Mouse (Mus musculus): ENCODE data around the gene Snd1. TPM values are rescaled to one million over a fixed set of nuclear protein-coding genes. Genes with fewer than 3 reads are reported as not detected.

Gene Snd1
- polyA plus RNA-seq, 1 experiment from 2014 or later = 127 TPM

- Histone ChIP-seq H3K4me3 (ENCODE audit: low read length) (no peak overlapping the region), H3K4me2 (replicated peaks; ENCODE audit: low read depth, low read length) (no peak overlapping the region), H3K27ac (ENCODE audit: low read depth, low read length) (no peak overlapping the region), H3K27me3 (ENCODE audit: control insufficient read depth, insufficient read depth, low read length) (peaks cover 6% of the 10 kb centered on the region; the same call in 1 of the 2 replicates), H3K9me3 (ENCODE audit: control insufficient read depth, low read length) (no peaks in the 10 kb centered on the region), H3K36me3 (ENCODE audit: control insufficient read depth, insufficient read depth, low read length) (no peaks in the 10 kb centered on the region), H3K9ac (ENCODE audit: low read depth, low read length) (no peak overlapping the region), H3K4me1 (ENCODE audit: control insufficient read depth, insufficient read depth, low read length) (peaks cover 7% of the 10 kb centered on the region; the same call in 1 of the 2 replicates)
- WGBS = 40% methylated on average over 3 of the region's 3 CpGs
- no peak for ATAC-seq (ENCODE audit: low FRiP score, low TSS enrichment)
Observed at GRCm38 (mm10) chr6:28827565-28827964, 352.6 kb downstream of the Snd1 start.

GRCm38 (mm10) chr6:28828593-28828992, 353.7 kb downstream of the Snd1 start:
- Histone ChIP-seq H3K4me2 (replicated peaks; ENCODE audit: low read depth, low read length) (no peak overlapping the region), H3K9ac (ENCODE audit: low read depth, low read length) (no peak overlapping the region), H3K36me3 (ENCODE audit: control insufficient read depth, insufficient read depth, low read length) (no peaks in the 10 kb centered on the region), H3K27ac (ENCODE audit: low read depth, low read length) (no peak overlapping the region), H3K9me3 (ENCODE audit: control insufficient read depth, low read length) (no peaks in the 10 kb centered on the region), H3K4me1 (ENCODE audit: control insufficient read depth, insufficient read depth, low read length) (peaks cover 8% of the 10 kb centered on the region), H3K27me3 (ENCODE audit: control insufficient read depth, insufficient read depth, low read length) (peaks cover 6% of the 10 kb centered on the region; the same call in 1 of the 2 replicates), H3K4me3 (ENCODE audit: low read length) (no peak overlapping the region)
- ATAC-seq (ENCODE audit: low FRiP score, low TSS enrichment) = no peak
- 23% methylated on average over 6 of the region's 6 CpGs for WGBS

- Histone ChIP-seq H3K4me1 (ENCODE audit: control insufficient read depth, insufficient read depth, low read length) (peaks cover 12% of the 10 kb centered on the region), H3K27ac (ENCODE audit: low read depth, low read length) (no peak overlapping the region), H3K4me2 (replicated peaks; ENCODE audit: low read depth, low read length) (no peak overlapping the region), H3K9me3 (ENCODE audit: control insufficient read depth, low read length) (no peaks in the 10 kb centered on the region), H3K9ac (ENCODE audit: low read depth, low read length) (no peak overlapping the region), H3K27me3 (ENCODE audit: control insufficient read depth, insufficient read depth, low read length) (peaks cover 6% of the 10 kb centered on the region; the same call in 1 of the 2 replicates), H3K4me3 (ENCODE audit: low read length) (no peak overlapping the region), H3K36me3 (ENCODE audit: control insufficient read depth, insufficient read depth, low read length) (no peaks in the 10 kb centered on the region)
- no peak for ATAC-seq (ENCODE audit: low FRiP score, low TSS enrichment)
- 88% methylated on average over 12 of the region's 12 CpGs for WGBS
Observed at GRCm38 (mm10) chr6:28830306-28830705, 355.4 kb downstream of the Snd1 start.

- no peaks in the 10 kb centered on the region for H3K9me3 ChIP-seq (ENCODE audit: control insufficient read depth, low read length)
- 27% methylated on average over 27 of the region's 27 CpGs for WGBS
- peak within 1 kb of the TSS; percentile 81 for H3K9ac ChIP-seq (ENCODE audit: low read depth, low read length)
- H3K4me1 ChIP-seq (ENCODE audit: control insufficient read depth, insufficient read depth, low read length) = peaks cover 12% of the 10 kb centered on the region
- H3K27ac ChIP-seq (ENCODE audit: low read depth, low read length) = no peak within 1 kb of the TSS
- H3K4me2 ChIP-seq (replicated peaks; ENCODE audit: low read depth, low read length) = peak within 1 kb of the TSS; percentile 100
- peak within 1 kb of the TSS; percentile 67 for H3K4me3 ChIP-seq (ENCODE audit: low read length)
- no peaks in the 10 kb centered on the region for H3K36me3 ChIP-seq (ENCODE audit: control insufficient read depth, insufficient read depth, low read length)
- H3K27me3 ChIP-seq (ENCODE audit: control insufficient read depth, insufficient read depth, low read length) = peaks cover 6% of the 10 kb centered on the region; the same call in 1 of the 2 replicates
- ATAC-seq (ENCODE audit: low FRiP score, low TSS enrichment) = no peak
Observed at GRCm38 (mm10) chr6:28831011-28831853, 356.3 kb downstream of the Snd1 start, which contains the start of gene Lrrc4. Lrrc4 (minus strand) TSS chr6:28831747.

GRCm38 (mm10) chr6:28831854-28832750, 357.2 kb downstream of the Snd1 start:
- Histone ChIP-seq H3K4me1 (ENCODE audit: control insufficient read depth, insufficient read depth, low read length) (peaks cover 12% of the 10 kb centered on the region), H3K27ac (ENCODE audit: low read depth, low read length) (no peak overlapping the region), H3K27me3 (ENCODE audit: control insufficient read depth, insufficient read depth, low read length) (peaks cover 6% of the 10 kb centered on the region; the same call in 1 of the 2 replicates), H3K4me2 (replicated peaks; ENCODE audit: low read depth, low read length) (peak overlapping the region; percentile 100), H3K36me3 (ENCODE audit: control insufficient read depth, insufficient read depth, low read length) (no peaks in the 10 kb centered on the region), H3K4me3 (ENCODE audit: low read length) (peak overlapping the region; percentile 67), H3K9me3 (ENCODE audit: control insufficient read depth, low read length) (no peaks in the 10 kb centered on the region), H3K9ac (ENCODE audit: low read depth, low read length) (peak overlapping the region; percentile 81)
- under 1% methylated on average over 78 of the region's 82 CpGs for WGBS
- peak; percentile 51; the same call in 1 of the 2 replicates for ATAC-seq (ENCODE audit: low FRiP score, low TSS enrichment)

- Histone ChIP-seq H3K27me3 (ENCODE audit: control insufficient read depth, insufficient read depth, low read length) (peaks cover 6% of the 10 kb centered on the region; the same call in 1 of the 2 replicates), H3K36me3 (ENCODE audit: control insufficient read depth, insufficient read depth, low read length) (no peaks in the 10 kb centered on the region), H3K4me3 (ENCODE audit: low read length) (peak overlapping the region; percentile 67), H3K9ac (ENCODE audit: low read depth, low read length) (peak overlapping the region; percentile 81), H3K4me1 (ENCODE audit: control insufficient read depth, insufficient read depth, low read length) (peaks cover 12% of the 10 kb centered on the region), H3K9me3 (ENCODE audit: control insufficient read depth, low read length) (no peaks in the 10 kb centered on the region), H3K27ac (ENCODE audit: low read depth, low read length) (no peak overlapping the region), H3K4me2 (replicated peaks; ENCODE audit: low read depth, low read length) (peak overlapping the region; percentile 100)
- peak; percentile 70 for ATAC-seq (ENCODE audit: low FRiP score, low TSS enrichment)
- under 1% methylated on average over 53 of the region's 58 CpGs for WGBS
Observed at GRCm38 (mm10) chr6:28832751-28833291, 357.9 kb downstream of the Snd1 start.

- H3K9me3 ChIP-seq (ENCODE audit: control insufficient read depth, low read length) = no peaks in the 10 kb centered on the region
- under 1% methylated on average over 41 of the region's 43 CpGs for WGBS
- H3K4me3 ChIP-seq (ENCODE audit: low read length) = peak overlapping the region; percentile 67
- H3K4me1 ChIP-seq (ENCODE audit: control insufficient read depth, insufficient read depth, low read length) = peaks cover 10% of the 10 kb centered on the region
- H3K4me2 ChIP-seq (replicated peaks; ENCODE audit: low read depth, low read length) = peak overlapping the region; percentile 100
- H3K27ac ChIP-seq (ENCODE audit: low read depth, low read length) = no peak overlapping the region
- peaks cover 6% of the 10 kb centered on the region; the same call in 1 of the 2 replicates for H3K27me3 ChIP-seq (ENCODE audit: control insufficient read depth, insufficient read depth, low read length)
- peak; percentile 70 for ATAC-seq (ENCODE audit: low FRiP score, low TSS enrichment)
- H3K36me3 ChIP-seq (ENCODE audit: control insufficient read depth, insufficient read depth, low read length) = no peaks in the 10 kb centered on the region
- H3K9ac ChIP-seq (ENCODE audit: low read depth, low read length) = peak overlapping the region; percentile 81; the same call in 1 of the 2 replicates
Observed at GRCm38 (mm10) chr6:28833380-28833822, 358.5 kb downstream of the Snd1 start.

GRCm38 (mm10) chr6:28834046-28834445, 359.1 kb downstream of the Snd1 start:
- no peak overlapping the region for H3K27ac ChIP-seq (ENCODE audit: low read depth, low read length)
- WGBS = 60% methylated on average over 2 of the region's 2 CpGs
- H3K9ac ChIP-seq (ENCODE audit: low read depth, low read length) = no peak overlapping the region
- peaks cover 10% of the 10 kb centered on the region for H3K4me1 ChIP-seq (ENCODE audit: control insufficient read depth, insufficient read depth, low read length)
- ATAC-seq (ENCODE audit: low FRiP score, low TSS enrichment) = no peak
- no peaks in the 10 kb centered on the region for H3K36me3 ChIP-seq (ENCODE audit: control insufficient read depth, insufficient read depth, low read length)
- peak overlapping the region; percentile 67; the same call in 1 of the 2 replicates for H3K4me3 ChIP-seq (ENCODE audit: low read length)
- peak overlapping the region; percentile 100; the same call in 1 of the 2 replicates for H3K4me2 ChIP-seq (replicated peaks; ENCODE audit: low read depth, low read length)
- H3K9me3 ChIP-seq (ENCODE audit: control insufficient read depth, low read length) = no peaks in the 10 kb centered on the region
- H3K27me3 ChIP-seq (ENCODE audit: control insufficient read depth, insufficient read depth, low read length) = peaks cover 6% of the 10 kb centered on the region; the same call in 1 of the 2 replicates
